Mouse (Mus musculus) stomach, embryonic 15.5 days (tissue): ENCODE measurements around the gene Gm5108. TPM values are rescaled to one million over a fixed set of nuclear protein-coding genes. Genes with fewer than 3 reads are reported as not detected.

Source experiments
- ATAC-seq: fragments of 200-750 bp; cut with Nextera tagmentation; 2 replicates; pipeline ENCODE4 v1.8.0; 2017; ENCODE audit warnings: low read depth, moderate number of reproducible peaks, moderate TSS enrichment; ENCODE audit not compliant: insufficient read depth, low FRiP score
- H3K27ac ChIP-seq: fragments of 300-500 bp; sonication (generic); 2 replicates; pipeline ENCODE4 v1.5.1; 2015; ENCODE audit warnings: mild to moderate bottlenecking, inconsistent platforms
- H3K27me3 ChIP-seq: fragments of 300-500 bp; sonication (generic); replicated peaks from 2 replicates; pipeline ENCODE4 v1.6.1; 2015; ENCODE audit warnings: inconsistent platforms
- H3K36me3 ChIP-seq: fragments of 300-500 bp; sonication (generic); 2 replicates; pipeline ENCODE4 v1.6.1; 2015; ENCODE audit warnings: inconsistent platforms
- H3K4me1 ChIP-seq: fragments of 300-500 bp; sonication (generic); 2 replicates; pipeline ENCODE4 v1.6.1; 2015; ENCODE audit warnings: inconsistent platforms
- H3K4me2 ChIP-seq: fragments of 300-500 bp; sonication (generic); 2 replicates; pipeline ENCODE4 v1.6.1; 2015; ENCODE audit warnings: mild to moderate bottlenecking, inconsistent platforms
- H3K4me3 ChIP-seq: fragments of 300-500 bp; sonication (generic); replicated peaks from 2 replicates; pipeline ENCODE4 v1.5.1; 2015; ENCODE audit warnings: inconsistent platforms
- H3K9ac ChIP-seq: fragments of 300-500 bp; sonication (generic); 2 replicates; pipeline ENCODE4 v1.6.1; 2015; ENCODE audit warnings: inconsistent platforms
- H3K9me3 ChIP-seq: fragments of 300-500 bp; sonication (generic); 2 replicates; pipeline ENCODE4 v1.6.1; 2016; ENCODE audit warnings: inconsistent platforms
- WGBS: fragments of 180-500 bp; shearing (Covaris S2); methylation state at CpG from one replicate; pipeline ENCODE4 v1.1.7; 2015; 5-methylcytosine and 5-hydroxymethylcytosine counted together
- polyA plus RNA-seq: library from polyadenylated mRNA; unstranded; fragments of >200 nt; fragmentation: Nextera tagmentation; extraction: Ambion mirVana; gene quantifications from 2 replicates; pipeline ENCODE4 v1.2.1, GENCODE M21; 2015

The Gm5108 gene
- not detected in 2 replicates for polyA plus RNA-seq

GRCm38 (mm10) chr5:67941369-67941768 is at the start of gene Gm5108:
Gene Gm5108, plus strand, starts transcription at chr5:67941669.
- Histone ChIP-seq H3K4me1 (no peaks in the 10 kb centered on the region), H3K4me3 (no peak within 1 kb of the TSS), H3K27me3 (no peaks in the 10 kb centered on the region), H3K9me3 (no peaks in the 10 kb centered on the region), H3K36me3 (no peaks in the 10 kb centered on the region), H3K27ac (no peak within 1 kb of the TSS), H3K4me2 (no peak within 1 kb of the TSS), H3K9ac (no peak within 1 kb of the TSS)
- WGBS, result 86% methylated on average over 2 of the region's 2 CpGs
- no peak for ATAC-seq

GRCm38 (mm10) chr5:67898921-67899320 is 42.5 kb upstream of the Gm5108 start:
- Histone ChIP-seq H3K9ac (no peak overlapping the region), H3K4me2 (no peak overlapping the region), H3K36me3 (no peaks in the 10 kb centered on the region), H3K4me3 (no peak overlapping the region), H3K9me3 (no peaks in the 10 kb centered on the region), H3K4me1 (no peaks in the 10 kb centered on the region), H3K27me3 (no peaks in the 10 kb centered on the region), H3K27ac (no peak overlapping the region)
- ATAC-seq, result no peak
- WGBS, result 94% methylated on average over 1 of the region's 1 CpGs

DNA sequence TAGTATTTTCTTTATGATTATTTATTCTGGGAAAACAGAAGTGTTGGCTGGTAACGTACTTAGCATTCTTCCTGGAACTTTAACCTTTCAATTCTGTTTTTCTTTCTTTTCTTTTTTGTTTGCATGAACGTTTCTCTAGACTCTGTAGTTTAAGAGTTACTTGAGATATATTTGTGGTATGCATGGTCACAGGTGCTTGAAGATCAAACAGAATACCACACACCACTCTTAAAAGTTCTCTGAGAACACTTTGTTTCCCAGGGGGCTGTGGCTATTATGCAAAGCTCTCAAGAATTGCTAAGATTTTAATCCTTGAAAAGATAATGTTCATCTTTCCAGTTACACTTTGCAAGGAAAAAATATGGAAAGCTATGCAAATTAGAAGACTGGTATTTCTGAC is 36.9 kb upstream of the Gm5108 start:
- Histone ChIP-seq H3K4me3 (no peak overlapping the region), H3K4me1 (no peaks in the 10 kb centered on the region), H3K4me2 (no peak overlapping the region), H3K36me3 (no peaks in the 10 kb centered on the region), H3K27ac (no peak overlapping the region), H3K27me3 (no peaks in the 10 kb centered on the region), H3K9ac (no peak overlapping the region), H3K9me3 (no peaks in the 10 kb centered on the region)
- ATAC-seq, result no peak
- 42% methylated on average over 2 of the region's 2 CpGs for WGBS

DNA sequence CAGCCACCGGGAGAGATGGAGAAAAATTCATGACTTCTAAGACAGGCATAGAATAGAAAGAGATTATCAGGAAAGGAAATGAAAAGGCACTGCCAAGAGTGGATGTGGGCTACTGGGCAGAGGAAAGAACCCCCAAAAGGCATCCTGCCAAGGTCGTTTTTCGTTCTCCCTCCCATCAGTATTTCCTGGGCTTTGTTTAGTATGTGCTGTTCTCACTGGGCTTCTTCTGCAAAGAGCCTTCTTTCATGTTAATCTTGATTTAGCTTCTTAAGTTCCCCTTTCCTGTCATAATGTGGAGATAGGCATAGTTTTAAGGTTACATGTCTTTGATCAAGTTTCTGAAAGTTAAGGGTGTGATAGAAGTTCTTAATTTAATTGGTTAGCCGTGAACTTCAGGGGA is 10.9 kb upstream of the Gm5108 start:
- H3K9me3 ChIP-seq, result no peaks in the 10 kb centered on the region
- H3K4me1 ChIP-seq, result no peaks in the 10 kb centered on the region
- no peaks in the 10 kb centered on the region for H3K36me3 ChIP-seq
- no peak overlapping the region for H3K4me3 ChIP-seq
- no peaks in the 10 kb centered on the region for H3K27me3 ChIP-seq
- 42% methylated on average over 4 of the region's 4 CpGs for WGBS
- no peak overlapping the region for H3K9ac ChIP-seq
- H3K27ac ChIP-seq, result no peak overlapping the region
- no peak for ATAC-seq
- no peak overlapping the region for H3K4me2 ChIP-seq

GRCm38 (mm10) chr5:67931623-67932022 is 9.8 kb upstream of the Gm5108 start:
- Histone ChIP-seq H3K4me2 (no peak overlapping the region), H3K9me3 (no peaks in the 10 kb centered on the region), H3K4me3 (no peak overlapping the region), H3K27ac (no peak overlapping the region), H3K36me3 (no peaks in the 10 kb centered on the region), H3K4me1 (no peaks in the 10 kb centered on the region), H3K27me3 (no peaks in the 10 kb centered on the region), H3K9ac (no peak overlapping the region)
- peak; percentile 76 for ATAC-seq
- 37% methylated on average over 2 of the region's 2 CpGs for WGBS

DNA sequence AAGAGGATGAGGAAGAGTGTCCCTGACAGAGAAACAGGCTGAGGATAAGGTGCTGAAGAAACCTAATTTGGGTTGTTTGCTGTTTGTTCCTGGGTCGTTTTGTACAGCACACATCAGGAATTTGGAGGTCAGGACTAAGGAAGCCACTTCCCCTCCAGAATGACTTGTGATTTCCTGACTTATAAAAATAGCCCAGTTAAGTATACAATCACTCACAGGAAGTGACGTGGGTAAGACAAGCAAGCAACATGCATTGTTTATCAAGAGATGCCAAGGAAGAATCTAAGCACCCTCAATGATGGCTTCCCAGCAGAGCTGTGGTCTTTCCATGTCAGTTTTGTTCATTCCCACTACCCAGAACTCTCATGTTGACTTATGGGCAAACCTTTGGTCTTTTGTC is 1.7 kb downstream of the Gm5108 start:
- H3K9ac ChIP-seq, result no peak overlapping the region
- 43% methylated on average over 2 of the region's 2 CpGs for WGBS
- no peaks in the 10 kb centered on the region for H3K4me1 ChIP-seq
- H3K36me3 ChIP-seq, result no peaks in the 10 kb centered on the region
- H3K27me3 ChIP-seq, result no peaks in the 10 kb centered on the region
- no peak for ATAC-seq
- no peak overlapping the region for H3K27ac ChIP-seq
- H3K9me3 ChIP-seq, result no peaks in the 10 kb centered on the region
- H3K4me3 ChIP-seq, result no peak overlapping the region
- H3K4me2 ChIP-seq, result no peak overlapping the region

DNA sequence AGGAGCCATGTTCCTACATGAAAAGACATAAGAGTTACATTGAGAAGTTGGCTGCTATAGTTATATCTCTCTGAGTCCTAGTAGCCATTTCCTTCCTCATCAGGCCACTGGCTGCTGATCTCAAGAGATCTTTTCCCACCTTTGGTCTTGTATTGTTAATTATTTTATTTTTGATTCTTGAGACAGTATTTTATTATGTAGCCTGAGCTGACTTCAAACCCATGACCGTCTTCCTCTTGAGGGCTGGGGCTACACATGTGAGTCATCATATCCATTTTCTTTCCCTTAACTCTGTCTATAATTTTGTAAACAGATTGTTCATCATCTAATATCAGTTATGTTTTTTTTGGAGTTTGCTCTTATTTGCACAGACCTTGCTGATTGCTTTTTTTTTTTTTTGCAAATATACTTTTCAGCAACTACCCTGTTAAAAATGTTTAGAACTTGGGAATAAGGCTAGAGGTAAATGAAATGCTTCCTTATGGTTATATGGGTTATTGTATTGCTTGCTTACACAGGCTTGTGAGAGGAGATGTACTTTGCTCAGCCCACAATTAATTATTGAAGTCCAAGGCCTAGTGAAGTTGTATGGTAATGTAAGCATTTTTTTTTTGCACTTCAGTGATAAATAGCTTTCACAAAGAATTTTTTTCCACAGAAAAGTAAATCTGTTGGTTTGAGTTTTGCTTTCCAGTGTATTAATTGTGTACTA is 2.8 kb downstream of the Gm5108 start:
- H3K36me3 ChIP-seq, result no peaks in the 10 kb centered on the region
- H3K27me3 ChIP-seq, result no peaks in the 10 kb centered on the region
- no peak overlapping the region for H3K4me2 ChIP-seq
- H3K4me1 ChIP-seq, result no peaks in the 10 kb centered on the region
- no peak overlapping the region for H3K9ac ChIP-seq
- no peaks in the 10 kb centered on the region for H3K9me3 ChIP-seq
- 71% methylated on average over 1 of the region's 1 CpGs for WGBS
- no peak for ATAC-seq
- no peak overlapping the region for H3K27ac ChIP-seq
- H3K4me3 ChIP-seq, result no peak overlapping the region

- Histone ChIP-seq H3K9me3 (no peaks in the 10 kb centered on the region), H3K27me3 (no peaks in the 10 kb centered on the region), H3K36me3 (no peaks in the 10 kb centered on the region), H3K9ac (no peak within 1 kb of the TSS), H3K4me1 (no peaks in the 10 kb centered on the region), H3K4me3 (no peak within 1 kb of the TSS), H3K27ac (no peak within 1 kb of the TSS), H3K4me2 (no peak within 1 kb of the TSS)
- 80% methylated on average over 5 of the region's 5 CpGs for WGBS
- no peak for ATAC-seq
These were observed 4.9 kb downstream of the Gm5108 start, which contains the start of gene Gm21905 for GRCm38 (mm10) chr5:67946321-67946720. Gene Gm21905, minus strand, starts transcription at chr5:67946421.

GRCm38 (mm10) chr5:67947006-67947405 is 5.5 kb downstream of the Gm5108 start:
- ATAC-seq, result no peak
- H3K4me2 ChIP-seq, result no peak overlapping the region
- no peaks in the 10 kb centered on the region for H3K4me1 ChIP-seq

DNA sequence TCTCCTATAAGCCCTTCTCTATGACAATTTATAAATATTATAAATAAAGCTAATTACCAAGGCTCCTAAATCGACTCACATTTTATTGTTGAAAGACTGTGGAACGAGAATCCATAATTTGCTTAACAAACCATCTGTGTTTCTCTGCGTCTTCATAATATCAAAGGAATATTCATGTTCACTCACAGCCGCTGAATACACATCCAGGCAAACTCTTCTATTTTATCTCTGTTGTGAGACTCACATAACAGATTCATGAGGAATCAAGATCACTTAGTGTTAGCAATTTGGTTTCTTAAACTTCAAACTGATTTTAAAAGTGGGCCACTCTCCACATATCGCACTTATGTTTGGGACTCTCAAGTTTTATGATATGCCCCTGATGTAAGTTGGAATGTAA is 6.6 kb downstream of the Gm5108 start:
- no peaks in the 10 kb centered on the region for H3K27me3 ChIP-seq
- H3K9ac ChIP-seq, result no peak overlapping the region
- H3K4me3 ChIP-seq, result no peak overlapping the region
- H3K27ac ChIP-seq, result no peak overlapping the region
- no peaks in the 10 kb centered on the region for H3K9me3 ChIP-seq
- no peak overlapping the region for H3K4me2 ChIP-seq
- ATAC-seq, result no peak
- WGBS, result 88% methylated on average over 5 of the region's 5 CpGs
- no peaks in the 10 kb centered on the region for H3K36me3 ChIP-seq
- H3K4me1 ChIP-seq, result no peaks in the 10 kb centered on the region

More at GRCm38 (mm10) chr5:67947006-67947405, 5.5 kb downstream of the Gm5108 start:
- Histone ChIP-seq H3K27ac (no peak overlapping the region), H3K9ac (no peak overlapping the region), H3K9me3 (no peaks in the 10 kb centered on the region), H3K4me3 (no peak overlapping the region), H3K27me3 (no peaks in the 10 kb centered on the region), H3K36me3 (no peaks in the 10 kb centered on the region)

DNA sequence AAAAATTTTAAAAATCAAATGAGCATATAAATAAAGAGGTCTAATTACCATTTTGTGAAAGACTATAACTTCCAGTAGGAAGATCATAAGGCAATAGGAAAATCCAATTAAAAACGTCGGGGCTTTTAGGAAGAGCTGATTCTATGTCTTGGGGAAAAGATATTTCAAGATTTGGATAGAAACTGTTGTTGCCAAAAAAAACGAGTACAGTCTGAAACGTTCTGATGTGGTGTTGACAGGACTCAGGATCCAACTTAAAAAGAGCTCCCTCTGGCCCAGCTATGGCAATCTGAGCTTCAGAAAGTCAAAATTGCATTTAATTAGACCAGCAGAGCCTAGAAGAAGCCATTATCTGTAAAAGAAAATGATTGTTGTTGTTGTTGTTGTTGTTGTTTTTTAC is 12.6 kb downstream of the Gm5108 start:
- no peak overlapping the region for H3K9ac ChIP-seq
- H3K27me3 ChIP-seq, result no peaks in the 10 kb centered on the region
- ATAC-seq, result no peak
- 73% methylated on average over 4 of the region's 4 CpGs for WGBS
- H3K4me2 ChIP-seq, result no peak overlapping the region
- H3K4me1 ChIP-seq, result no peaks in the 10 kb centered on the region
- H3K9me3 ChIP-seq, result no peaks in the 10 kb centered on the region
- H3K4me3 ChIP-seq, result no peak overlapping the region
- no peak overlapping the region for H3K27ac ChIP-seq
- no peaks in the 10 kb centered on the region for H3K36me3 ChIP-seq

GRCm38 (mm10) chr5:67955486-67955885 is 14.0 kb downstream of the Gm5108 start:
- H3K36me3 ChIP-seq, result no peaks in the 10 kb centered on the region
- ATAC-seq, result no peak
- no peaks in the 10 kb centered on the region for H3K9me3 ChIP-seq
- no peak overlapping the region for H3K4me2 ChIP-seq
- no peak overlapping the region for H3K4me3 ChIP-seq
- no peak overlapping the region for H3K9ac ChIP-seq
- H3K27ac ChIP-seq, result no peak overlapping the region
- 69% methylated on average over 7 of the region's 7 CpGs for WGBS
- H3K27me3 ChIP-seq, result no peaks in the 10 kb centered on the region
- H3K4me1 ChIP-seq, result no peaks in the 10 kb centered on the region
